Mouse (Mus musculus) kidney, adult 9 months (tissue): ENCODE measurements around the gene Cyth1.

Experiments used
- DNase-seq: peaks from one replicate; pipeline ENCODE4 v3.0.0; 2022

The Cyth1 gene

GRCm38 (mm10) chr11:118253447-118254158 is 5.2 kb upstream of the Cyth1 start:
- DNase-seq = no peak

- no peak for DNase-seq
Measured at GRCm38 (mm10) chr11:118249012-118249383, 606 bp upstream of the Cyth1 start.

GRCm38 (mm10) chr11:118247359-118248095 is 865 bp downstream of the Cyth1 start:
- DNase-seq = peak; percentile 80

GRCm38 (mm10) chr11:118246724-118247123 is 1.7 kb downstream of the Cyth1 start:
- no peak for DNase-seq

GRCm38 (mm10) chr11:118245130-118245529 is 3.3 kb downstream of the Cyth1 start:
- no peak for DNase-seq

GRCm38 (mm10) chr11:118243627-118244261 is 4.6 kb downstream of the Cyth1 start:
- no peak for DNase-seq

- DNase-seq = no peak
Measured at GRCm38 (mm10) chr11:118242506-118242905, 5.9 kb downstream of the Cyth1 start.

- no peak for DNase-seq
Measured at GRCm38 (mm10) chr11:118240388-118240787, 8.0 kb downstream of the Cyth1 start.

GRCm38 (mm10) chr11:118239281-118240198 is 8.9 kb downstream of the Cyth1 start:
- peak; percentile 51 for DNase-seq

- DNase-seq = peak; percentile 38
Measured at GRCm38 (mm10) chr11:118236520-118237190, 11.7 kb downstream of the Cyth1 start.

GRCm38 (mm10) chr11:118234929-118235328 is 13.5 kb downstream of the Cyth1 start:
- DNase-seq = no peak

GRCm38 (mm10) chr11:118234500-118234899 is 13.9 kb downstream of the Cyth1 start:
- DNase-seq = no peak

GRCm38 (mm10) chr11:118233924-118234323 is 14.5 kb downstream of the Cyth1 start:
- DNase-seq = no peak

GRCm38 (mm10) chr11:118232314-118232831 is 16.0 kb downstream of the Cyth1 start:
- DNase-seq = no peak

- DNase-seq = no peak
Measured at GRCm38 (mm10) chr11:118229941-118230340, 18.5 kb downstream of the Cyth1 start.

- DNase-seq = no peak
Measured at GRCm38 (mm10) chr11:118227650-118228049, 20.7 kb downstream of the Cyth1 start.

- no peak for DNase-seq
Measured at GRCm38 (mm10) chr11:118226850-118227249, 21.5 kb downstream of the Cyth1 start.

- no peak for DNase-seq
Measured at GRCm38 (mm10) chr11:118225862-118226261, 22.5 kb downstream of the Cyth1 start.

- no peak for DNase-seq
Measured at GRCm38 (mm10) chr11:118225056-118225836, 23.1 kb downstream of the Cyth1 start.

- DNase-seq = no peak
Measured at GRCm38 (mm10) chr11:118223416-118224067, 24.9 kb downstream of the Cyth1 start.

GRCm38 (mm10) chr11:118222917-118223316 is 25.5 kb downstream of the Cyth1 start:
- no peak for DNase-seq
